Mouse (Mus musculus): Measurements from ENCODE around the gene Gba2. TPM values are rescaled to one million over a fixed set of nuclear protein-coding genes. Genes with fewer than 3 reads are reported as not detected.

Gene Gba2
- total and polyA plus RNA-seq, 2 experiments from 2014 or later = 36.3 to 47.6 TPM

GRCm38 (mm10) chr4:43542044-43542443 is 36.6 kb downstream of the Gba2 start:
- H3K4me3 ChIP-seq (ENCODE audit: low read length) = no peak overlapping the region
- ATAC-seq = no peak
- TF ChIP-seq CTCF (IDR thresholded peaks at IDR 0.05; ENCODE audit: low read depth) = no peak
- no peaks in the 10 kb centered on the region for H3K27me3 ChIP-seq (ENCODE audit: insufficient read depth, low read length)
- no peak overlapping the region for H3K4me2 ChIP-seq (ENCODE audit: low read depth, low read length)
- no peaks in the 10 kb centered on the region for H3K9me3 ChIP-seq (ENCODE audit: low read length)
- no peak for DNase-seq (ENCODE audit: low spot score)
- H3K9ac ChIP-seq (replicated peaks; ENCODE audit: low read length) = no peak overlapping the region
- peaks cover 93% of the 10 kb centered on the region for H3K36me3 ChIP-seq (ENCODE audit: insufficient read depth, low read length)
- no peak overlapping the region for H3K27ac ChIP-seq
- no peaks in the 10 kb centered on the region for H3K4me1 ChIP-seq (ENCODE audit: insufficient read depth, low read length)
- 84% methylated on average over 3 of the region's 3 CpGs for WGBS

GRCm38 (mm10) chr4:43536031-43536430 is 42.6 kb downstream of the Gba2 start:
- DNase-seq (ENCODE audit: low spot score) = no peak
- Histone ChIP-seq H3K9ac (replicated peaks; ENCODE audit: low read length) (no peak overlapping the region), H3K9me3 (ENCODE audit: low read length) (no peaks in the 10 kb centered on the region), H3K36me3 (ENCODE audit: insufficient read depth, low read length) (peaks cover 91% of the 10 kb centered on the region), H3K4me3 (ENCODE audit: low read length) (no peak overlapping the region), H3K4me2 (ENCODE audit: low read depth, low read length) (no peak overlapping the region), H3K27ac (no peak overlapping the region), H3K27me3 (ENCODE audit: insufficient read depth, low read length) (no peaks in the 10 kb centered on the region), H3K4me1 (ENCODE audit: insufficient read depth, low read length) (no peaks in the 10 kb centered on the region)
- 96% methylated on average over 9 of the region's 9 CpGs for WGBS
- no peak for TF ChIP-seq CTCF (IDR thresholded peaks at IDR 0.05; ENCODE audit: low read depth)
- ATAC-seq = no peak

GRCm38 (mm10) chr4:43535628-43536027 is 43.0 kb downstream of the Gba2 start:
- no peak overlapping the region for H3K9ac ChIP-seq (replicated peaks; ENCODE audit: low read length)
- 95% methylated on average over 8 of the region's 8 CpGs for WGBS
- ATAC-seq (no peak), DNase-seq (ENCODE audit: low spot score) (no peak)
- peaks cover 88% of the 10 kb centered on the region for H3K36me3 ChIP-seq (ENCODE audit: insufficient read depth, low read length)
- H3K4me2 ChIP-seq (ENCODE audit: low read depth, low read length) = no peak overlapping the region
- no peak overlapping the region for H3K27ac ChIP-seq
- TF ChIP-seq CTCF (IDR thresholded peaks at IDR 0.05; ENCODE audit: low read depth) = no peak
- no peaks in the 10 kb centered on the region for H3K9me3 ChIP-seq (ENCODE audit: low read length)
- H3K4me1 ChIP-seq (ENCODE audit: insufficient read depth, low read length) = no peaks in the 10 kb centered on the region
- no peak overlapping the region for H3K4me3 ChIP-seq (ENCODE audit: low read length)
- no peaks in the 10 kb centered on the region for H3K27me3 ChIP-seq (ENCODE audit: insufficient read depth, low read length)

GRCm38 (mm10) chr4:43533270-43533669 is 45.4 kb downstream of the Gba2 start:
- Histone ChIP-seq H3K4me2 (ENCODE audit: low read depth, low read length) (no peak overlapping the region), H3K9me3 (ENCODE audit: low read length) (no peaks in the 10 kb centered on the region), H3K4me1 (ENCODE audit: insufficient read depth, low read length) (no peaks in the 10 kb centered on the region), H3K9ac (replicated peaks; ENCODE audit: low read length) (no peak overlapping the region), H3K36me3 (ENCODE audit: insufficient read depth, low read length) (peaks cover 65% of the 10 kb centered on the region), H3K27me3 (ENCODE audit: insufficient read depth, low read length) (no peaks in the 10 kb centered on the region), H3K27ac (no peak overlapping the region), H3K4me3 (ENCODE audit: low read length) (no peak overlapping the region)
- WGBS = 82% methylated on average over 9 of the region's 9 CpGs
- ATAC-seq (no peak), DNase-seq (ENCODE audit: low spot score) (no peak)
- no peak for TF ChIP-seq CTCF (IDR thresholded peaks at IDR 0.05; ENCODE audit: low read depth)

- DNase-seq (ENCODE audit: low spot score) = peak; percentile 86
- Histone ChIP-seq H3K4me2 (ENCODE audit: low read depth, low read length) (no peak overlapping the region), H3K9me3 (ENCODE audit: low read length) (no peaks in the 10 kb centered on the region), H3K36me3 (ENCODE audit: insufficient read depth, low read length) (peaks cover 40% of the 10 kb centered on the region), H3K27me3 (ENCODE audit: insufficient read depth, low read length) (no peaks in the 10 kb centered on the region), H3K9ac (replicated peaks; ENCODE audit: low read length) (no peak overlapping the region), H3K27ac (no peak overlapping the region), H3K4me3 (ENCODE audit: low read length) (no peak overlapping the region), H3K4me1 (ENCODE audit: insufficient read depth, low read length) (no peaks in the 10 kb centered on the region)
- peak; percentile 86 for TF ChIP-seq CTCF (IDR thresholded peaks at IDR 0.05; ENCODE audit: low read depth)
- ATAC-seq = peak; percentile 62; the same call in 1 of the 2 replicates
- WGBS = 29% methylated on average over 7 of the region's 7 CpGs
Measured at GRCm38 (mm10) chr4:43530581-43530980, 48.1 kb downstream of the Gba2 start.

- Histone ChIP-seq H3K4me3 (ENCODE audit: low read length) (no peak overlapping the region), H3K4me1 (ENCODE audit: insufficient read depth, low read length) (no peaks in the 10 kb centered on the region), H3K9me3 (ENCODE audit: low read length) (no peaks in the 10 kb centered on the region), H3K36me3 (ENCODE audit: insufficient read depth, low read length) (peaks cover 35% of the 10 kb centered on the region), H3K27ac (no peak overlapping the region), H3K27me3 (ENCODE audit: insufficient read depth, low read length) (no peaks in the 10 kb centered on the region), H3K9ac (replicated peaks; ENCODE audit: low read length) (no peak overlapping the region), H3K4me2 (ENCODE audit: low read depth, low read length) (no peak overlapping the region)
- 63% methylated on average over 8 of the region's 8 CpGs for WGBS
- no peak for TF ChIP-seq CTCF (IDR thresholded peaks at IDR 0.05; ENCODE audit: low read depth)
- DNase-seq (ENCODE audit: low spot score) (no peak), ATAC-seq (0 out of 2 replicates have a peak, but pooled peaks have one; percentile 19)
Measured at GRCm38 (mm10) chr4:43530081-43530501, 48.6 kb downstream of the Gba2 start.

GRCm38 (mm10) chr4:43528487-43528886 is 50.2 kb downstream of the Gba2 start:
- Histone ChIP-seq H3K36me3 (ENCODE audit: insufficient read depth, low read length) (peaks cover 22% of the 10 kb centered on the region), H3K4me2 (ENCODE audit: low read depth, low read length) (no peak overlapping the region), H3K4me1 (ENCODE audit: insufficient read depth, low read length) (peaks cover 8% of the 10 kb centered on the region), H3K9me3 (ENCODE audit: low read length) (no peaks in the 10 kb centered on the region), H3K9ac (replicated peaks; ENCODE audit: low read length) (no peak overlapping the region), H3K4me3 (ENCODE audit: low read length) (no peak overlapping the region), H3K27me3 (ENCODE audit: insufficient read depth, low read length) (no peaks in the 10 kb centered on the region), H3K27ac (no peak overlapping the region)
- TF ChIP-seq CTCF (IDR thresholded peaks at IDR 0.05; ENCODE audit: low read depth) = no peak
- ATAC-seq = no peak
- WGBS = 77% methylated on average over 9 of the region's 9 CpGs
- no peak for DNase-seq (ENCODE audit: low spot score)
